Mouse (Mus musculus): ENCODE measurements around the gene Akap2.

The Akap2 gene

GRCm38 (mm10) chr4:57717354-57717753 lies at the start of gene Akap2:
Akap2 (plus strand) TSS chr4:57717657.
- no peak for DNase-seq

GRCm38 (mm10) chr4:57670813-57671469 lies 46.5 kb upstream of the Akap2 start:
- peak in 1 of 2 experiments; percentile 32 for DNase-seq

GRCm38 (mm10) chr4:57672541-57672940 lies 44.9 kb upstream of the Akap2 start:
- DNase-seq, result no peak

- peak; percentile 87 to 92 for DNase-seq
These were observed 44.2 kb upstream of the Akap2 start for GRCm38 (mm10) chr4:57672996-57673906.

GRCm38 (mm10) chr4:57674351-57674750 lies 43.1 kb upstream of the Akap2 start:
- DNase-seq, result no peak

GRCm38 (mm10) chr4:57675387-57675786 lies 42.1 kb upstream of the Akap2 start:
- peak; percentile 87 to 94 for DNase-seq

- no peak for DNase-seq
These were observed 39.5 kb upstream of the Akap2 start for GRCm38 (mm10) chr4:57677916-57678315.

GRCm38 (mm10) chr4:57678991-57679457 lies 38.4 kb upstream of the Akap2 start:
- DNase-seq, result peak; percentile 45 to 73

- DNase-seq, result peak in 1 of 2 experiments; percentile 10
These were observed 37.3 kb upstream of the Akap2 start for GRCm38 (mm10) chr4:57680186-57680585.

GRCm38 (mm10) chr4:57681511-57681910 lies 35.9 kb upstream of the Akap2 start:
- peak; percentile 87 to 94 for DNase-seq

GRCm38 (mm10) chr4:57682341-57682740 lies 35.1 kb upstream of the Akap2 start:
- DNase-seq, result no peak

GRCm38 (mm10) chr4:57682944-57683343 lies 34.5 kb upstream of the Akap2 start:
- DNase-seq, result no peak

GRCm38 (mm10) chr4:57684676-57685215 lies 32.7 kb upstream of the Akap2 start:
- no peak for DNase-seq

- no peak for DNase-seq
These were observed 30.7 kb upstream of the Akap2 start for GRCm38 (mm10) chr4:57686736-57687135.

GRCm38 (mm10) chr4:57687583-57687982 lies 29.9 kb upstream of the Akap2 start:
- no peak for DNase-seq

- DNase-seq, result no peak
These were observed 29.3 kb upstream of the Akap2 start for GRCm38 (mm10) chr4:57688131-57688530.

- peak; percentile 8 to 51 for DNase-seq
These were observed 27.5 kb upstream of the Akap2 start for GRCm38 (mm10) chr4:57690001-57690400.

- no peak for DNase-seq
These were observed 26.7 kb upstream of the Akap2 start for GRCm38 (mm10) chr4:57690805-57691204.

- no peak for DNase-seq
These were observed 22.9 kb upstream of the Akap2 start for GRCm38 (mm10) chr4:57694356-57695136.

- DNase-seq, result no peak
These were observed 20.5 kb upstream of the Akap2 start for GRCm38 (mm10) chr4:57696955-57697354.

- DNase-seq, result no peak
These were observed 19.4 kb upstream of the Akap2 start for GRCm38 (mm10) chr4:57697918-57698611.

GRCm38 (mm10) chr4:57701576-57701975 lies 15.9 kb upstream of the Akap2 start:
- no peak for DNase-seq
